Mouse (Mus musculus) kidney, adult 2 months (tissue): ENCODE measurements around the gene Llgl2. TPM values are rescaled to one million over a fixed set of nuclear protein-coding genes. Genes with fewer than 3 reads are reported as not detected.

Experiments
- DNase-seq: peaks from one replicate; pipeline ENCODE4 v3.0.0; 2021
- H3K27ac ChIP-seq: fragments of 200-500 bp; 2 replicates; pipeline ENCODE4 v1.5.1; 2012; ENCODE audit warnings: low read depth, low read length, control low read depth, inconsistent platforms; ENCODE audit not compliant: insufficient read depth
- H3K27me3 ChIP-seq: fragments of 200-500 bp; replicated peaks from 2 replicates; pipeline ENCODE4 v1.6.1; 2012; ENCODE audit warnings: mild to moderate bottlenecking, moderate library complexity, low read length, inconsistent platforms; ENCODE audit not compliant: control insufficient read depth, insufficient read depth
- H3K36me3 ChIP-seq: fragments of 200-500 bp; 2 replicates; pipeline ENCODE4 v1.6.1; 2012; ENCODE audit warnings: mild to moderate bottlenecking, moderate library complexity, low read length, inconsistent platforms; ENCODE audit not compliant: control insufficient read depth, insufficient read depth
- H3K4me1 ChIP-seq: fragments of 200-500 bp; 2 replicates; pipeline ENCODE4 v1.6.1; 2011; ENCODE audit warnings: low read length; ENCODE audit not compliant: control insufficient read depth, insufficient read depth
- H3K4me3 ChIP-seq: fragments of 200-500 bp; 2 replicates; pipeline ENCODE4 v1.5.1; 2011; ENCODE audit warnings: mild to moderate bottlenecking, low read depth, low read length, control low read depth; ENCODE audit not compliant: insufficient read depth
- CTCF ChIP-seq: fragments of 200-500 bp; conservative IDR thresholded peaks from 2 replicates; pipeline ENCODE4 v1.5.1; 2011; ENCODE audit warnings: low read depth, mild to moderate bottlenecking, control low read depth, low read length, moderate library complexity, mixed read lengths; ENCODE audit not compliant: insufficient read depth, insufficient read length
- POLR2A ChIP-seq: fragments of 200-500 bp; IDR thresholded peaks from one replicate; pipeline ENCODE4 v1.6.1; 2011; ENCODE audit warnings: low read depth, low read length, control low read depth
- WGBS: fragments of 180-500 bp; shearing (Covaris S2); methylation state at CpG from one replicate; pipeline ENCODE4 v1.1.7; 2018; 5-methylcytosine and 5-hydroxymethylcytosine counted together
- polyA plus RNA-seq: library from polyadenylated mRNA; depleted of rRNA; stranded (reverse); fragments of >200 nt; gene quantifications from 2 replicates; pipeline ENCODE4 v1.2.3, GENCODE M21; 2012

Gene Llgl2
- polyA plus RNA-seq, 1 experiment: 153 TPM

DNA sequence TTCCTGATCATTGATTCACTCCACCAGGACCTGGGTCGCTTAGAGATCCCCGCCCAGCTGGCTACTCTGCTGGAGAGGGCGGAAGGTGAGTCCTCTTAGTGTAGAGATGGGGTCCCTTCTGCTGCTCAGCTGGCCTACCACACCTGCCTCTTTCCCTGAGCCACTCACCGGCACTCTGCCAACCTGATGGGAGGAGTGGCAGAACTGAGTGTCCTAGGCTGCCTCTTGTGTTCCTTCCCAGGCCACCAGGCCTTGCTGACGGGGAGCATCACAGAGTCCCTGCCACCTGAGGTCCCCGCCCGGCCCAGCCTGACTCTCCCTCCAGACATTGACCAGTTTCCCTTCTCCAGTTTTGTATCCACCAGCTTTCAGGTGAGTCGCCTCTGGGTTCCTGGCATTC is 54.2 kb downstream of the Llgl2 start:
- WGBS: 66% methylated on average over 8 of the region's 8 CpGs
- Histone ChIP-seq H3K27me3 (no peaks in the 10 kb centered on the region), H3K36me3 (no peaks in the 10 kb centered on the region), H3K27ac (no peak overlapping the region), H3K4me3 (peak overlapping the region; percentile 52), H3K4me1 (peaks cover 3% of the 10 kb centered on the region; the same call in 1 of the 2 replicates)
- DNase-seq: peak; percentile 65
- TF ChIP-seq POLR2A (no peak), CTCF (no peak)

DNA sequence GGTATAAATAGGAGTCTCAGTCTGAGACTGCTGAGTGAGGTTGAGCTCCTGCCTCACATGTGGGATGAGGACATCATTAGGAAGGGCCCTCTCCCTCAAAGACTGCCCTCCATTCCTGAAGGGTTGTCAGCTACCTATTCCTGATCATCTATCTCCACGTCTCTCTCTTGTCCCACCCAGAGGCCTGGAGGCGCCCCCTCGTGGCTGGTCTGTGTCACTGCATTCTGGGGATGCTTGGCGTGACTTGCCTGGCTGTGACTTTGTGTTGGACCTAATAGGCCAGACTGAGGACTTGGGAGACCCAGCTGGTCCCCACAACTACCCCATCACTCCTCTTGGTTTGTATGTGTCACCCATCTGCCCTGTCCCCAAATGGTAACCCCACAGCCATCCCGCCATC is 57.2 kb downstream of the Llgl2 start:
- Histone ChIP-seq H3K27me3 (no peaks in the 10 kb centered on the region), H3K4me3 (no peak overlapping the region), H3K4me1 (peaks cover 3% of the 10 kb centered on the region; the same call in 1 of the 2 replicates), H3K36me3 (no peaks in the 10 kb centered on the region), H3K27ac (no peak overlapping the region)
- WGBS: 39% methylated on average over 5 of the region's 5 CpGs
- TF ChIP-seq CTCF (peak; percentile 75), POLR2A (no peak)
- DNase-seq: peak; percentile 41

GRCm38 (mm10) chr11:115883251-115883650 is 59.4 kb downstream of the Llgl2 start:
- Histone ChIP-seq H3K36me3 (no peaks in the 10 kb centered on the region), H3K4me3 (no peak overlapping the region), H3K27ac (no peak overlapping the region), H3K4me1 (no peaks in the 10 kb centered on the region), H3K27me3 (no peaks in the 10 kb centered on the region)
- no peak for DNase-seq
- 36% methylated on average over 17 of the region's 17 CpGs for WGBS
- no peak for TF ChIP-seq POLR2A

DNA sequence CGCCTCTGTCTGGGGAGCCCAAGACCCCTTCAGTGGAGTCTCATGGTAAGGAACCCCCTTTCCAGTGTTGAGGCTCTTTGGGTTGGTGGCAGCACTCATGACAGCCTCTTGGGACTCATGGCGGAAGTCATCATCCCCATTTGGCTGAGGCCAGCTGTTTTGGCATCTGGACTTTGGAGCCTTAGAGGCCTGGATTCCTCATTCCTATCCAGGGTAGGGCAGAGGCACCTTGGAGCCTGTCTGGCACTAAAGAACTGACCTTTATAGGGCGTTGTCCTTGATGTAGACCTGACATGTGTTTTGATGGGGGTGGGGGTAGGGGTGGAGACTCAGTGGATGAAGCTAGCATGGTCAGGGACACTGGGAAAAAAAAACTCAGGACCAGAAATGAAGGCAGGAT is 60.5 kb downstream of the Llgl2 start:
- H3K27me3 ChIP-seq: no peaks in the 10 kb centered on the region
- no peak overlapping the region for H3K27ac ChIP-seq
- TF ChIP-seq POLR2A (no peak), CTCF (no peak)
- H3K4me1 ChIP-seq: no peaks in the 10 kb centered on the region
- H3K36me3 ChIP-seq: no peaks in the 10 kb centered on the region
- H3K4me3 ChIP-seq: no peak overlapping the region
- DNase-seq: peak; percentile 78
- 74% methylated on average over 3 of the region's 3 CpGs for WGBS

DNA sequence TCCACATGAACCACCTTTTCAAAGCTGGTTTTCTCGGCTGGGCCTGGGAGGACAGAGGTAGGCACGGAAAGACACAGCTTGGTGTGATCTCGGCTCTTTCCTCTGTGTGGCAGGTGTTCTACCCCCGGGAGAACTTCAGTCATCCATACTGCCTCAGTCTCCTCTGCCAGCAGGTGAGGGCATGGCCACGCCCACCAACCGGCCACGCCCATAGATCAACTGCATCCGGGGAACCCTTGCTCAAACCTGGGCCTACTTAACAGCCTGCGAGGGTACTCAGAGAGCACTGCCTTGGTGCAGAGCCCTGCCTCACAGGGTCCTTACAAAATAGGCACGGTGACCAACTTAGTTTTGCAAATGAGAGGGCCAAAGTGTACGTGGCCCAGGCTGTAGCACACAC is 61.4 kb downstream of the Llgl2 start:
- DNase-seq: no peak
- 77% methylated on average over 11 of the region's 11 CpGs for WGBS
- H3K4me3 ChIP-seq: no peak overlapping the region
- TF ChIP-seq POLR2A: no peak
- no peak overlapping the region for H3K27ac ChIP-seq
- no peaks in the 10 kb centered on the region for H3K36me3 ChIP-seq
- no peaks in the 10 kb centered on the region for H3K4me1 ChIP-seq
- H3K27me3 ChIP-seq: no peaks in the 10 kb centered on the region

DNA sequence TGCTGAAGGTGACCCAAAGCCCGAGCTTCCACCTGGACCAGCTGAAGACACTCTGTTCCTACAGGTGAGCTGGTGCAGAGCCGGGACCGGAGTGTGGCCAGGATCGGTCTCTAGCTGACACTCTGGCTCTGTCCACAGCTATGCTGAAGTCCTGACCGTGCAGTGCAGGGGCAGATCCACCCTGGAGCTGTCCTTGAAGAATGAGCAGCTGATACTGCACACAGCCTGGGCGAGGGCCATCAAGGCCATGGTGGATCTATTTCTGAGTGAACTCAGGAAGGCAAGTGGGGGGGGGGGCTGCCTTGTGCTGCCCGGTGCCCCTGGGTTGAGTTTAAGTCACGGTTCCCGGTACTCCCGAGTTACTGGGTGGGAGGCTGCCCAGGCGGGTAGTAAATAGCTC is 62.6 kb downstream of the Llgl2 start:
- no peak overlapping the region for H3K4me3 ChIP-seq
- no peak for DNase-seq
- WGBS: 90% methylated on average over 11 of the region's 11 CpGs
- H3K27me3 ChIP-seq: no peaks in the 10 kb centered on the region
- no peaks in the 10 kb centered on the region for H3K4me1 ChIP-seq
- TF ChIP-seq CTCF (no peak), POLR2A (no peak)
- H3K27ac ChIP-seq: no peak overlapping the region
- no peaks in the 10 kb centered on the region for H3K36me3 ChIP-seq

GRCm38 (mm10) chr11:115888020-115888419 is 64.2 kb downstream of the Llgl2 start:
- H3K36me3 ChIP-seq: no peaks in the 10 kb centered on the region
- H3K27ac ChIP-seq: no peak overlapping the region
- no peak for TF ChIP-seq POLR2A
- TF ChIP-seq CTCF: no peak
- 93% methylated on average over 5 of the region's 5 CpGs for WGBS
- DNase-seq: no peak
- no peaks in the 10 kb centered on the region for H3K4me1 ChIP-seq
- no peaks in the 10 kb centered on the region for H3K27me3 ChIP-seq
- H3K4me3 ChIP-seq: no peak overlapping the region

DNA sequence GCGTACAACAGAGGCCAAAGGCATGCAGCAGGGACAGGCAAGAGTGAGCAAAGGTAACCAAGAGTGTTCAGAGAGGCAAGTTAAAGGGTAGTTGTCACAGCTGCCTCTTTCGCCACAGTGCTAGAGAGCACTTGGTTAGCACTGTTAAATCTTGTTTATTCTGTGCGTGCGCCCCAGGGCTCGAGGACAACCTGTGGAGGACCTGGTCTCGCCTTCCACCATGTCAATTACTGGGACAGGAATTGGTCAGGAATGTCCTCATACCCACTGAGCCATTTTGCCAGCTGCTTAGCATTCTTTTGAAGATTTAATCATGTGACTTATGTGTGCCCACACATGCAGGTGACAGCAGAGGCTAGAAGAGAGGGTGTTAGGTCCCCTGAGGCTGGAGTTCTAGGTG is 65.3 kb downstream of the Llgl2 start:
- no peak overlapping the region for H3K4me3 ChIP-seq

More for the DNA sequence above, 65.3 kb downstream of the Llgl2 start:
- no peaks in the 10 kb centered on the region for H3K4me1 ChIP-seq
- WGBS: 80% methylated on average over 6 of the region's 6 CpGs
- no peak for TF ChIP-seq CTCF
- no peak for TF ChIP-seq POLR2A
- H3K27me3 ChIP-seq: no peaks in the 10 kb centered on the region
- H3K36me3 ChIP-seq: no peaks in the 10 kb centered on the region
- peak; percentile 23 for DNase-seq
- H3K27ac ChIP-seq: no peak overlapping the region
